Mouse (Mus musculus) stomach, embryonic 14.5 days (tissue): Measurements from ENCODE around the gene Hoxa9. TPM values are rescaled to one million over a fixed set of nuclear protein-coding genes. Genes with fewer than 3 reads are reported as not detected.

Experiments
- ATAC-seq: fragments of 200-750 bp; cut with Nextera tagmentation; 2 replicates; pipeline ENCODE4 v1.8.0; 2017; ENCODE audit warnings: low read depth, moderate TSS enrichment; ENCODE audit not compliant: insufficient number of reproducible peaks, insufficient read depth, low FRiP score
- H3K27ac ChIP-seq: fragments of 300-500 bp; sonication (generic); 2 replicates; pipeline ENCODE4 v1.5.1; 2014; ENCODE audit warnings: mild to moderate bottlenecking, low read length, moderate library complexity, mixed read lengths
- H3K27me3 ChIP-seq: fragments of 300-500 bp; sonication (generic); 2 replicates; pipeline ENCODE4 v1.6.1; 2014; ENCODE audit warnings: low read length, control low read depth, mixed read lengths; ENCODE audit not compliant: control insufficient read depth, insufficient read depth
- H3K36me3 ChIP-seq: fragments of 300-500 bp; sonication (generic); 2 replicates; pipeline ENCODE4 v1.6.1; 2014; ENCODE audit warnings: mild to moderate bottlenecking, control low read depth, low read length, moderate library complexity, mixed read lengths; ENCODE audit not compliant: control insufficient read depth, insufficient read depth
- H3K4me1 ChIP-seq: fragments of 300-500 bp; sonication (generic); 2 replicates; pipeline ENCODE4 v1.6.1; 2014; ENCODE audit warnings: low read length, control low read depth, mixed read lengths; ENCODE audit not compliant: control insufficient read depth, insufficient read depth
- H3K4me2 ChIP-seq: fragments of 300-500 bp; sonication (generic); replicated peaks from 2 replicates; pipeline ENCODE4 v1.6.1; 2014; ENCODE audit warnings: low read depth, low read length, control low read depth
- H3K4me3 ChIP-seq: fragments of 300-500 bp; sonication (generic); 2 replicates; pipeline ENCODE4 v1.5.1; 2014; ENCODE audit warnings: low read depth, low read length, control low read depth
- H3K9ac ChIP-seq: fragments of 300-500 bp; sonication (generic); replicated peaks from 2 replicates; pipeline ENCODE4 v1.6.1; 2014; ENCODE audit warnings: low read depth, mild to moderate bottlenecking, control low read depth, low read length, moderate library complexity, mixed read lengths
- H3K9me3 ChIP-seq: fragments of 300-500 bp; sonication (generic); 2 replicates; pipeline ENCODE4 v1.6.1; 2016; ENCODE audit warnings: low read depth, low read length, control low read depth; ENCODE audit not compliant: control insufficient read depth
- WGBS: fragments of 180-500 bp; shearing (Covaris S2); extraction: QIAGEN DNeasy Blood & Tissue Kit; methylation state at CpG from one replicate; pipeline ENCODE4 v1.1.7; 2014; 5-methylcytosine and 5-hydroxymethylcytosine counted together
- polyA plus RNA-seq: library from polyadenylated mRNA; unstranded; fragments of >200 nt; fragmentation: Nextera tagmentation; extraction: Ambion mirVana; gene quantifications from 2 replicates; pipeline ENCODE4 v1.2.1, GENCODE M21; 2014

Hoxa9 gene
- polyA plus RNA-seq, 1 experiment from 2014 or later, result 1.5 TPM

DNA sequence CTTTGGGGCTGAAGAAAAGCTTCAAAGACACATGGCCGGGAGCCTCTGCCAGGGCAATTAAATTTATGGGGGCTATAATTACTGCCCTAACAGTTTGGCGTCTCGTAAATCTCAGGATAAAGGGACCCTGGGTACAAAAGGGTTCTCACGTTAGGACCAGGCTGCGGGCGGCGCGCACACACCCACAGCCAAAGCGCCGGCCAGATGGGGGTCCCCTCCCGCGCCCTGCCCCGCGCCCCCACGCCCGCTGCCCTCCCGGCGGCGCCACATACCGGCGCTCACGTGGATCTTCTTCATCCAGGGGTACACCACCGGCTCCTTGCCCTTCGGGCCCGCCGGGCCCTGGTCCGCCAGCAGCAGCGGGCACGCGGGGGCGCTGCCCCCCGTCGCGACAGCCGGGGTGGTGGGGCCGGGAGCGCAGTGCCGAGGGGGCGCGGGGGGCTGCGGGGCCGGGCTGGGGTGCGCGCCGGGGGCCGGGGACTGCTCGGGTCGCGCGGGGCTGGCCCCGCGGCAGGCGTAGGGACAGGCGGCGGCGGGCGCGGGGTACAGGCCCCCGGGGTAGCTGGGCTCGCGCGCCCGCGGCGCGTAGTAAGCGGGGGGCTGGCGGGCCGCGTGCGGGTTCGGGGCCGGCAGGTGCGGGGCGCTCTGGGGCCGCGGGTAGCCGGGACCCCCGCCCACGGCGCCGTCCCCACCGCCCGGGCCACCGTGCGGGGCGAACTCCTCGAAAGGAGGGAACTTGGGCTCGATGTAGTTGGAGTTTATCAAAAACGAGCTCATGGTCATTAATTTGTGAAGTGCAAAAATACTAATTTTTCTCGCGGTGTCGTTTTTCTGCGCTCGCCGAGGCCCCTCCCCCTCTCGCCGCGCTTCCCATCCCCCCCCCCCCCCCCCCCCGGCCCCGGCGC lies 39.7 kb downstream of the Hoxa9 start, which contains the start of gene Hoxa4:
TSS of gene Hoxa4 (minus strand) at position 848 of the 905 bp plus-strand sequence.
- Histone ChIP-seq H3K4me3 (peak within 1 kb of the TSS; percentile 47), H3K9me3 (no peaks in the 10 kb centered on the region), H3K4me2 (peak within 1 kb of the TSS; percentile 90), H3K4me1 (peaks cover 58% of the 10 kb centered on the region), H3K9ac (peak within 1 kb of the TSS; percentile 97), H3K27ac (peak within 1 kb of the TSS; percentile 98), H3K27me3 (no peaks in the 10 kb centered on the region), H3K36me3 (0 out of 2 replicates have a peak, but pooled peaks cover 2% of the 10 kb centered on the region)
- no peak for ATAC-seq
- WGBS, result 1% methylated on average over 63 of the region's 102 CpGs

GRCm38 (mm10) chr6:52190410-52190809 lies 40.5 kb downstream of the Hoxa9 start:
- H3K9ac ChIP-seq, result peak overlapping the region; percentile 97
- peak overlapping the region; percentile 98 for H3K27ac ChIP-seq
- no peak for ATAC-seq
- peaks cover 58% of the 10 kb centered on the region for H3K4me1 ChIP-seq
- H3K4me2 ChIP-seq, result peak overlapping the region; percentile 90
- 2% methylated on average over 23 of the region's 23 CpGs for WGBS
- peak overlapping the region; percentile 47 for H3K4me3 ChIP-seq
- no peaks in the 10 kb centered on the region for H3K27me3 ChIP-seq
- 0 out of 2 replicates have a peak, but pooled peaks cover 2% of the 10 kb centered on the region for H3K36me3 ChIP-seq
- H3K9me3 ChIP-seq, result no peaks in the 10 kb centered on the region

GRCm38 (mm10) chr6:52189909-52190308 lies 41.0 kb downstream of the Hoxa9 start:
- peak overlapping the region; percentile 90 for H3K4me2 ChIP-seq
- ATAC-seq, result no peak
- H3K4me1 ChIP-seq, result peaks cover 62% of the 10 kb centered on the region
- H3K9ac ChIP-seq, result peak overlapping the region; percentile 97
- 10% methylated on average over 8 of the region's 8 CpGs for WGBS
- peak overlapping the region; percentile 47 for H3K4me3 ChIP-seq
- H3K27me3 ChIP-seq, result no peaks in the 10 kb centered on the region
- peak overlapping the region; percentile 98 for H3K27ac ChIP-seq
- 0 out of 2 replicates have a peak, but pooled peaks cover 2% of the 10 kb centered on the region for H3K36me3 ChIP-seq
- H3K9me3 ChIP-seq, result no peaks in the 10 kb centered on the region

DNA sequence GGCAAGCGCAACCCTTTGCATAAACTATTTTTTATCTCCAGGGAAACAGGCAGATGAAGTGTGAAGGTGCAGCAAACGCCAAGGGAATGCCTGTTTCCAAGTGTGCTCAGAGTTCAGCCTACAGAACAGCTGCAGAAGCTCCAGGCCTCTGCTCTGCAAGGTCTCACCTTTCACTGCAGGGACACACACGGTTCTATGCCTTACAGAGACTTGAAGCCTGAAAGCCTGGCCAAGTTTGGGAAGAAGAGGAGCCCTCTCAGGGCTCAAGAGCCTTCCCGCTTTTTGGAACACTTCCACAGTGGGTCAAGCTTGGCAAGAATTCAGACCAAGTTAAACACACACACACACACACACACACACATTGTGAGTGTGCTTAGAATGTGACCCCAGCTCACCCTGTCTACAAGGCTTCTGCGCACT lies 41.7 kb downstream of the Hoxa9 start:
- Histone ChIP-seq H3K27ac (peak overlapping the region; percentile 98), H3K4me2 (peak overlapping the region; percentile 90), H3K9ac (peak overlapping the region; percentile 97), H3K4me1 (peaks cover 65% of the 10 kb centered on the region), H3K36me3 (0 out of 2 replicates have a peak, but pooled peaks cover 2% of the 10 kb centered on the region), H3K27me3 (no peaks in the 10 kb centered on the region), H3K9me3 (no peaks in the 10 kb centered on the region), H3K4me3 (peak overlapping the region; percentile 47)
- peak; percentile 44; the same call in 1 of the 2 replicates for ATAC-seq
- 14% methylated on average over 5 of the region's 5 CpGs for WGBS

DNA sequence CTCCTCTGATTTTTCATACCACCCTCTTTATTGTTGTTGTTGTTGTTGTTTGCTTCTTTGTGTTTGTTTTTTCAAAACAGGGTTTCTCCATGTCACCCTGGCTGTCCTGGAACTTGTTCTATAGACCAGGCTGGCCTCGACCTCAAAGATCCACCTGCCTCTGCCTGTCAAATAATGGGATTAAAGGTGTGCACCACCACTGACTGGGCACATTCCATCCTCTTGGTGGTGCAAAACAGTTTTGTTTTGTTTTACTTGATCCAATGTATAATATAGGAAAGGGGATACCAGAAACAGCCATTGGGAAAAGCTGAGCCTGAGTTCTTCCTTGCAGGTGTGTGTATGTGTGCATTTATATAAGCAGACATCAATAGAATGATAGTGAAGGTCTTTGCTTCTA lies 44.4 kb downstream of the Hoxa9 start:
- Histone ChIP-seq H3K36me3 (peaks cover 5% of the 10 kb centered on the region; the same call in 1 of the 2 replicates), H3K9ac (no peak overlapping the region), H3K9me3 (no peaks in the 10 kb centered on the region), H3K4me3 (no peak overlapping the region), H3K27ac (peak overlapping the region; percentile 11; the same call in 1 of the 2 replicates), H3K4me1 (peaks cover 74% of the 10 kb centered on the region), H3K4me2 (no peak overlapping the region), H3K27me3 (no peaks in the 10 kb centered on the region)
- WGBS, result 35% methylated on average over 1 of the region's 1 CpGs
- no peak for ATAC-seq

DNA sequence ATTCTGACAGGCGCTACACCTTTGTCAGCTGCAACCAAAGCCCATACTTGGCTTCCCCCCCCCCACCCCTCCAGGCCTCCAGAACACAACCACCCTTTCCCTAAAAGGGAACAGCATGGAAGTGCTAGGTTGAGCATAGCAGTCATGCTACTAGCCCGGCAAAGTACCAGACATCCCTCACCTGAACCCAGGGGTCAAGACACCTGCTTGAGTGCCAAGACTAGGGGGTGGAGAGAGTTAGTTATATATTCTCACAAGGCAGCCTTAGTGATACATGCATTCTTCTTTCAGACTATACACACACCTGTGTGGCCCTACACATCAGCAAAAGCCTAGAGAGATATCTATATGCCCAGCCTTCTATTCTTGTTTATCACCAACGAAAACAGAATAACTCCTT lies 45.1 kb downstream of the Hoxa9 start:
- Histone ChIP-seq H3K27me3 (no peaks in the 10 kb centered on the region), H3K9ac (no peak overlapping the region), H3K27ac (peak overlapping the region; percentile 98; the same call in 1 of the 2 replicates), H3K36me3 (peaks cover 5% of the 10 kb centered on the region; the same call in 1 of the 2 replicates), H3K4me3 (no peak overlapping the region), H3K4me1 (peaks cover 81% of the 10 kb centered on the region), H3K9me3 (no peaks in the 10 kb centered on the region), H3K4me2 (peak overlapping the region; percentile 24)
- ATAC-seq, result no peak
- 29% methylated on average over 3 of the region's 3 CpGs for WGBS

GRCm38 (mm10) chr6:52185222-52185621 lies 45.7 kb downstream of the Hoxa9 start:
- ATAC-seq, result no peak
- peaks cover 5% of the 10 kb centered on the region; the same call in 1 of the 2 replicates for H3K36me3 ChIP-seq
- no peak overlapping the region for H3K9ac ChIP-seq
- WGBS, result 3% methylated on average over 19 of the region's 19 CpGs
- peak overlapping the region; percentile 24 for H3K4me2 ChIP-seq
- no peaks in the 10 kb centered on the region for H3K27me3 ChIP-seq
- peak overlapping the region; percentile 98 for H3K27ac ChIP-seq
- H3K4me3 ChIP-seq, result no peak overlapping the region
- no peaks in the 10 kb centered on the region for H3K9me3 ChIP-seq
- peaks cover 86% of the 10 kb centered on the region for H3K4me1 ChIP-seq

DNA sequence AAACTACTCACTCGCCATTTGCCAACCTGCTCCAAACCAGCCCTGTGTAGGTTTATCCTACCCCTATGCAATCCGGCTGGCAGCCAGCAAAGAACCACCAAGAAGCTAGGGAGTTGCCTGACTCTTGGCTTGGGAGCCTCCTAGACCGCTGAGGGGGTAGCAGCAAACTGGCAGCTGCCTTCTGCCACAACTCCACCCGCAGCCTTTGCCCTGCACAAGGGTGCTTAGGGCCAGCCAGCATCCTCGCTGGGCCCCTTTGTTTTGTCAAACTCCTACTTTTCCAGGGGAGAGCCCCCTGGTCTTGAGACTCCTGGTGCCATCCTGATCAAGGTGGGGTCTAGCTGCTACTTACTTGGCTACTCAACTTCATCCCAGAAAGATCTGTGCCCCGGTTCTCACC lies 46.2 kb downstream of the Hoxa9 start:
- WGBS, result 23% methylated on average over 6 of the region's 6 CpGs
- H3K27ac ChIP-seq, result peak overlapping the region; percentile 98
- no peak overlapping the region for H3K9ac ChIP-seq
- peak overlapping the region; percentile 24 for H3K4me2 ChIP-seq
- H3K4me1 ChIP-seq, result peaks cover 86% of the 10 kb centered on the region
- H3K9me3 ChIP-seq, result no peaks in the 10 kb centered on the region
- H3K27me3 ChIP-seq, result no peaks in the 10 kb centered on the region
- ATAC-seq, result no peak
- H3K4me3 ChIP-seq, result no peak overlapping the region
- H3K36me3 ChIP-seq, result peaks cover 5% of the 10 kb centered on the region; the same call in 1 of the 2 replicates
